Mouse (Mus musculus) embryonic facial prominence, embryonic 14.5 days (tissue): ENCODE results near the gene Chchd3. TPM values are rescaled to one million over a fixed set of nuclear protein-coding genes. Genes with fewer than 3 reads are reported as not detected.

Experiments used
- ATAC-seq: fragments of 200-750 bp; cut with Nextera tagmentation; 2 replicates; pipeline ENCODE4 v1.8.0; 2017; ENCODE audit warnings: low read depth, moderate number of reproducible peaks, moderate TSS enrichment
- DNase-seq: peaks from one replicate; pipeline ENCODE4 v3.0.0-alpha.2; 2015; ENCODE audit warnings: low spot score
- H3K27ac ChIP-seq: fragments of 300-500 bp; sonication (generic); replicated peaks from 2 replicates; pipeline ENCODE4 v1.5.1; 2014; ENCODE audit warnings: low read depth, mild to moderate bottlenecking, low read length, moderate library complexity
- H3K27me3 ChIP-seq: fragments of 300-500 bp; sonication (generic); replicated peaks from 2 replicates; pipeline ENCODE4 v1.6.1; 2014; ENCODE audit warnings: low read length; ENCODE audit not compliant: control insufficient read depth, insufficient read depth
- H3K36me3 ChIP-seq: fragments of 300-500 bp; sonication (generic); 2 replicates; pipeline ENCODE4 v1.6.1; 2014; ENCODE audit warnings: low read length, mixed read lengths; ENCODE audit not compliant: control insufficient read depth, insufficient read depth
- H3K4me1 ChIP-seq: fragments of 300-500 bp; sonication (generic); 2 replicates; pipeline ENCODE4 v1.6.1; 2014; ENCODE audit warnings: antibody characterized with exemption, low read length; ENCODE audit not compliant: control insufficient read depth, insufficient read depth
- H3K4me2 ChIP-seq: fragments of 300-500 bp; sonication (generic); 2 replicates; pipeline ENCODE4 v1.6.1; 2014; ENCODE audit warnings: low read depth, mild to moderate bottlenecking, low read length, moderate library complexity, mixed read lengths
- H3K4me3 ChIP-seq: fragments of 300-500 bp; sonication (generic); 2 replicates; pipeline ENCODE4 v1.5.1; 2014; ENCODE audit warnings: low read depth, mild to moderate bottlenecking, low read length
- H3K9ac ChIP-seq: fragments of 300-500 bp; sonication (generic); 2 replicates; pipeline ENCODE4 v1.6.1; 2014; ENCODE audit warnings: low read depth, mild to moderate bottlenecking, low read length, moderate library complexity, mixed read lengths
- H3K9me3 ChIP-seq: fragments of 300-500 bp; sonication (generic); 2 replicates; pipeline ENCODE4 v1.6.1; 2016; ENCODE audit warnings: low read length; ENCODE audit not compliant: control insufficient read depth
- WGBS: fragments of 180-500 bp; shearing (Covaris S2); extraction: QIAGEN DNeasy Blood & Tissue Kit; methylation state at CpG from one replicate; pipeline ENCODE4 v1.1.7; 2014; 5-methylcytosine and 5-hydroxymethylcytosine counted together
- polyA plus RNA-seq: library from polyadenylated mRNA; unstranded; fragments of >200 nt; fragmentation: Nextera tagmentation; extraction: Ambion mirVana; gene quantifications from 2 replicates; pipeline ENCODE4 v1.2.1, GENCODE M21; 2014

Gene Chchd3
- polyA plus RNA-seq, 1 experiment from 2014 or later = 120 TPM

DNA sequence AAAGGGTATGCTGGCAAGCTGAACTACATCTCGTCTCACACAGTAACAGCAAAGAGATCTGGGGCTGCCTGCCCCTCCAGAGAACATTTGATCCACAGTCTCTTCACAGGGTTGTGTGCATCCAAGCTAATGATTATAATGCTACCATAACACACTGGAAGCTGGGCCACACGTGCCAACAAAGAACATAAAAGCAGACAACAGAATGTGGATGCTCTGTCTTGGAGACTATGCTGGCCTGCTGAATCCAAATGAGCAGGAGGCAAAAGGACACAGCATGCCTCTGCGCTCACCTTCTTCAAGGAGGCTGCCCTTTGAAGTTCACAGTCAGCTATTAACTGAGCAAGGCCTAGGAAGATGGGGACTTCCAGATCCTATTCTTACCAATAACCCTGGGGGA, 98.6 kb downstream of the Chchd3 start:
- ATAC-seq (no peak), DNase-seq (no peak)
- WGBS = 71% methylated on average over 3 of the region's 3 CpGs
- H3K27me3 ChIP-seq = no peaks in the 10 kb centered on the region
- no peaks in the 10 kb centered on the region for H3K36me3 ChIP-seq
- H3K4me2 ChIP-seq = no peak overlapping the region
- no peak overlapping the region for H3K4me3 ChIP-seq
- H3K27ac ChIP-seq = no peak overlapping the region
- H3K4me1 ChIP-seq = peaks cover 11% of the 10 kb centered on the region; the same call in 1 of the 2 replicates
- H3K9me3 ChIP-seq = no peaks in the 10 kb centered on the region
- no peak overlapping the region for H3K9ac ChIP-seq

DNA sequence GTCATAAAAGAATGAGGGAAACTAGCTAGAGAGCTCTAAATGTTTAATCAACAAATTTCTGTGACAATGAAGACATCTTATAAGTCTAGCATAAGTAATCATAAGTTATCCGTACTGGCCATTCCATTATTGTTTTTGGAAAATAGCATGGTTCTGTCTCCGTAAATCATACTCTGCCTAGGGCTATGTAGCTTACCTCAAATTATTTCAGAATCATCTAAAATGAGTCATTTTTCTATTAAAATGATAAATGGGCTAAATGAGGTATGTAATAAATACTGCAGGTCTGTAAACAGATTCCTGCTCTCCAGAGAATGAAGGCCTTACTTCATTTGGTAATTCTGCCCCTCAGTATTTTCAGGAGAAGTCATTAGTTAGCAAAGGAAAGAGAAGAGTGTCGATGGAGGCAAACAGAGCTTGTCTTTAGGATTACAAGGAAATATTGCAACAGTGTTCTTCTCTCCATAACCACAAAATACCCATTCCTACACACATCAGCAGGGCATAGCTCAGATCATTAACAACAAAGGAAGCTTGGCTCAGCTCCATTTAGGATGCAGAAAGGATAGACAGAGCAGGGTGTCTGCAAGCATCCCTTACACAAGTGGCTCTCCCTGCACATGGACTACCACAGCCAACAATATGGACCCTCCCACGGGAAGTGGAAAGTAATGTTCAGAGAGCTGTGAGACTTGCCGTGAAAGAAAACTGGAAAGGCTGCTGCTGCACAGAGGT, 100.1 kb downstream of the Chchd3 start:
- 64% methylated on average over 5 of the region's 5 CpGs for WGBS
- no peak overlapping the region for H3K9ac ChIP-seq
- no peak overlapping the region for H3K4me2 ChIP-seq
- no peaks in the 10 kb centered on the region for H3K36me3 ChIP-seq
- no peak for ATAC-seq
- H3K4me3 ChIP-seq = no peak overlapping the region
- peaks cover 11% of the 10 kb centered on the region; the same call in 1 of the 2 replicates for H3K4me1 ChIP-seq
- H3K27me3 ChIP-seq = no peaks in the 10 kb centered on the region
- H3K9me3 ChIP-seq = no peaks in the 10 kb centered on the region
- no peak for DNase-seq
- H3K27ac ChIP-seq = no peak overlapping the region

- DNase-seq (no peak), ATAC-seq (no peak)
- Histone ChIP-seq H3K4me1 (peaks cover 5% of the 10 kb centered on the region; the same call in 1 of the 2 replicates), H3K4me2 (no peak overlapping the region), H3K9me3 (no peaks in the 10 kb centered on the region), H3K36me3 (no peaks in the 10 kb centered on the region), H3K4me3 (no peak overlapping the region), H3K9ac (no peak overlapping the region), H3K27me3 (no peaks in the 10 kb centered on the region), H3K27ac (no peak overlapping the region)
- WGBS = 80% methylated on average over 3 of the region's 3 CpGs
Measured at GRCm38 (mm10) chr6:32955481-32955880, 104.6 kb downstream of the Chchd3 start.

DNA sequence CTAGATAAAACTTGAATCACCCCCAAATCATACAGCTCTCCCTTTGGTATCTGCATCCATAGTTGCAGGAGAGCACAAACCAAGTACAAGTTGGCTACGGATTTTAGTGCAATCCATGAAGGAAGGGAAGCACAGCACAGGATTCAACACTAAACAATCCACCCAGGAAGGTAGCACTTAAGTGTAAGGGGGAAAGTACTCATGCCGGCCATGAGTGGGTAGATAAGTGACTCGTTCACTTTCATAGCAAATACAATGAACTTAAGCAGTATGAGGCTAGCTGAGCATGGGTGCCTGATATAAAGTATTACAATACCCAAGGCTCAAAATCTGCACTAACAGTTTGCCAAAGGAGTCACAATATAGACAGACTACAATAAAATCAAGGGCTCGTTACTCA, 109.1 kb downstream of the Chchd3 start:
- Histone ChIP-seq H3K9me3 (no peaks in the 10 kb centered on the region), H3K4me3 (no peak overlapping the region), H3K27me3 (no peaks in the 10 kb centered on the region), H3K36me3 (no peaks in the 10 kb centered on the region), H3K4me1 (no peaks in the 10 kb centered on the region; the same call in 1 of the 2 replicates), H3K9ac (no peak overlapping the region), H3K4me2 (no peak overlapping the region), H3K27ac (no peak overlapping the region)
- WGBS = 89% methylated on average over 4 of the region's 4 CpGs
- ATAC-seq (no peak), DNase-seq (no peak)

DNA sequence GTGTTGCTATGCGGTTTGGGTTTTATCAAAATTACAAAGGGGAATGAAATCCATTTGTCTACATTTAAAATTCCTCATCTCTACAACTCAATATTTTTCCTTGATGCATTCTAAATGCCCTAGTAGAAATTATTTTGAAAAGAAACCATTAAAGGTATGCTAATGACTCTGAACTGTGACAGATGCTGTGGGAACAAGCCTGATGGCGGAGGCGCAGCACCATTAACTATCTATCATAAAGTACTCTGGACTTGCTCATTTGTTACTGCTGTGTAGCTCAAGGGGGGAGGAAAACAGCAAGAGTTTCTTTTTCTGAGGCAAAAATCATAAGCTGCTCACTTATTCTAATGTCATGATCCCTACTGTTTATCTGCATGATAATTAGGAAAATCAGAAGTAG, 110.4 kb downstream of the Chchd3 start:
- H3K36me3 ChIP-seq = no peaks in the 10 kb centered on the region
- H3K4me2 ChIP-seq = no peak overlapping the region
- no peaks in the 10 kb centered on the region for H3K9me3 ChIP-seq
- ATAC-seq (no peak), DNase-seq (no peak)
- no peak overlapping the region for H3K27ac ChIP-seq
- H3K27me3 ChIP-seq = no peaks in the 10 kb centered on the region
- no peaks in the 10 kb centered on the region; the same call in 1 of the 2 replicates for H3K4me1 ChIP-seq
- no peak overlapping the region for H3K9ac ChIP-seq
- no peak overlapping the region for H3K4me3 ChIP-seq
- WGBS = 89% methylated on average over 3 of the region's 3 CpGs

DNA sequence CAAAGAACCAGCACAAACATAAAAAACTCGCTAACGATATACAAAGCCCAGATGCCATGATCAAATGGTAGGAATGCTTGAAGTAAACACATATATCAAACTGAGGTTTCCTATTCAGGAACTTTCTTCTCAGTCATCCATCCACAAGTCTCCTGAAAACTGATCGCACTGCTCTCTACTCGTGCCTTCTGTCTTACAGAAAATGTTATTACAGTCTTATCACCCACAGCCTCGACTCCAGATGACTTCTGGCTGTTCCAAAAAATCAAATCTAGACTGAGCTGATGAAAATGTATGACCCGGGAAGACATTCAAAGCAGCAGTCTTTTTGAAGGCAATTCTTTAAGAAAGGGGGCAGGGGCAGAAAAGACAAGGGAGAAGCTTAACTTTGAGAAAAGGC, 112.8 kb downstream of the Chchd3 start:
- 56% methylated on average over 6 of the region's 6 CpGs for WGBS
- DNase-seq = no peak
- no peaks in the 10 kb centered on the region for H3K27me3 ChIP-seq
- no peak overlapping the region for H3K4me2 ChIP-seq
- no peaks in the 10 kb centered on the region for H3K9me3 ChIP-seq
- H3K36me3 ChIP-seq = no peaks in the 10 kb centered on the region
- H3K4me1 ChIP-seq = no peaks in the 10 kb centered on the region; the same call in 1 of the 2 replicates
- no peak overlapping the region for H3K4me3 ChIP-seq
- ATAC-seq = no peak
- H3K27ac ChIP-seq = no peak overlapping the region
- no peak overlapping the region for H3K9ac ChIP-seq

GRCm38 (mm10) chr6:32944956-32945355, 115.1 kb downstream of the Chchd3 start:
- H3K4me1 ChIP-seq = no peaks in the 10 kb centered on the region; the same call in 1 of the 2 replicates
- H3K9me3 ChIP-seq = no peaks in the 10 kb centered on the region
- no peak overlapping the region for H3K4me2 ChIP-seq
- H3K9ac ChIP-seq = no peak overlapping the region
- no peak overlapping the region for H3K4me3 ChIP-seq
- WGBS = 88% methylated on average over 1 of the region's 1 CpGs
- no peaks in the 10 kb centered on the region for H3K27me3 ChIP-seq
- no peak overlapping the region for H3K27ac ChIP-seq
- no peaks in the 10 kb centered on the region for H3K36me3 ChIP-seq
- ATAC-seq (no peak), DNase-seq (no peak)

DNA sequence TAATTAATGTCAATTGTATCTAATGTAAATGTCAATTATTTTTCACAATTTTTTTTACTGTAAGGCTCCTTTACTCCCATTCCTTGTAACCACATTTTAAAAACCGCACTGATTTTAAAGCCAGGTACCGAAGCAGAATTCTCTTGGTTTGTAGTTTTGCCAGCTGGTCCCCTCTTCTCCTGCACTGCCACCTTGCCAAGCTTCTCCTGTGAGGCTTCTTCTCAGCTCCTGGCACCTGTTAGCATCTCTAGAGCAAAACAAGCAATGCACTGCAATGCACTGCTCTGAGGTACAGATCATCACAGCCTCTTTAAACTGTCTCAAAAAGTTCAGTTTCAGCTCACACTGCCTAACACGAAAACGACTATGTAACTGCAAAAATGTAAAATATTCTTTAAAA, 116.4 kb downstream of the Chchd3 start:
- 88% methylated on average over 4 of the region's 4 CpGs for WGBS

DNA sequence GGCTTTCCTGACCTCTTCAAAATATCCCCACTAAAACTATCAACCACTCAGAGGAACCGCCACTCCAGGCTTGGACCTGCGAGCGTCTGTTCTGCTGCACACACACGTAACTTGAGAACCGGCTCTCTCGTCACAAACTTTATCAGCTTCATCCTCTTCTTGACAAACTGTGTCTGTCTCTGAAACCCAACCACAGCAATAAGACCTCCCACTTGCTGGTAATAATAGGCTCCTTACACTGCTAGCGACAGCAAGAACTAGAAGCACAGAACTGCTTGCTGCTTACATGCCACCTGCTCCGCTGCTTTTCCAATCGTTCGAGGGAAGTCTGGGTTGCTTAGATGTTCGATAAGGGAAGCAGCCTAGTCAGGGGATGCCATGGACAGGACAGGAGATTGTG, 119.8 kb downstream of the Chchd3 start:
- no peak overlapping the region for H3K4me3 ChIP-seq
- H3K27ac ChIP-seq = no peak overlapping the region
- no peaks in the 10 kb centered on the region for H3K9me3 ChIP-seq
- DNase-seq (no peak), ATAC-seq (no peak; the same call in 1 of the 2 replicates)
- H3K4me1 ChIP-seq = no peaks in the 10 kb centered on the region
- 41% methylated on average over 11 of the region's 11 CpGs for WGBS
- H3K27me3 ChIP-seq = no peaks in the 10 kb centered on the region
- H3K36me3 ChIP-seq = no peaks in the 10 kb centered on the region
- no peak overlapping the region for H3K4me2 ChIP-seq
- H3K9ac ChIP-seq = no peak overlapping the region

More for the DNA sequence above, 116.4 kb downstream of the Chchd3 start:
- H3K4me2 ChIP-seq = no peak overlapping the region
- H3K27ac ChIP-seq = no peak overlapping the region
- DNase-seq (no peak), ATAC-seq (no peak)
- no peak overlapping the region for H3K4me3 ChIP-seq
- no peaks in the 10 kb centered on the region for H3K9me3 ChIP-seq
- no peaks in the 10 kb centered on the region for H3K36me3 ChIP-seq
- no peaks in the 10 kb centered on the region; the same call in 1 of the 2 replicates for H3K4me1 ChIP-seq
- no peaks in the 10 kb centered on the region for H3K27me3 ChIP-seq
- no peak overlapping the region for H3K9ac ChIP-seq
